Mouse (Mus musculus) kidney, adult 2 months (tissue): ENCODE data around the gene Fmo9.

Experiments used
- CTCF ChIP-seq: fragments of 200-500 bp; conservative IDR thresholded peaks from 2 replicates; pipeline ENCODE4 v1.5.1; 2011; ENCODE audit warnings: low read depth, mild to moderate bottlenecking, control low read depth, low read length, moderate library complexity, mixed read lengths; ENCODE audit not compliant: insufficient read depth, insufficient read length
- POLR2A ChIP-seq: fragments of 200-500 bp; IDR thresholded peaks from one replicate; pipeline ENCODE4 v1.6.1; 2011; ENCODE audit warnings: low read depth, low read length, control low read depth

GRCm38 (mm10) chr1:166681745-166682144 lies at the start of gene Fmo9:
- no peak for TF ChIP-seq CTCF
- no peak for TF ChIP-seq POLR2A
